Mouse (Mus musculus): Measurements from ENCODE around the gene Smyd3. TPM values are rescaled to one million over a fixed set of nuclear protein-coding genes. Genes with fewer than 3 reads are reported as not detected.

Gene Smyd3
- polyA plus RNA-seq, 1 experiment from 2014 or later, result 24.0 TPM

DNA sequence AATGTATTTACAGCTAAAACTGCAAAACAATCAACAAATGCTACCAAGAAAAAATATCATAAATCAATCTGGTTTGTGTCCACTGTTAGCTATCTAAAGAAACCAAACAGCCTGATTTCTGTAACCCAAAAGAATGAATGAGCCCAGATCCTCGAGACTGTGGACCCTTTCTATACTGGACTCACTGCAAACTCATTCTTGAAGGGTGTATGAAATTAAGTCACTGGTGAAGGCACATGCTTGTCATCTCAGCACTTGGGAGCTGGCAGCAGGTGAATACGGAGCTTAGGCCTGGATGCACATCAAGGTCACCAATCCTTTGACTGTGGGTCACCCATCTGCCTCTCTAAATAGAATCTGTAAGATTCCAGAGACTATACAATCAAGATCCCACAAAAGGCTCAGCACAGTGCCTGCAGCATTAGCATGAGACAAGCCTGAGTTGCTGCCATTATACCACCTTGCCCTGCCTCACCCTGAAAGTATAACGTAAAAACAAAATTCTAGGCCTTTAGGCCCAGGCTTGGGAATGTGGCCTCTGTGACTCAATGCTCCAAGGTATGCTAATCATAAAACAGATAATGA is 149.3 kb downstream of the Smyd3 start:
- no peak for ATAC-seq (ENCODE audit: insufficient number of reproducible peaks, insufficient read depth, low FRiP score, low read depth)
- Histone ChIP-seq H3K9me3 (ENCODE audit: control insufficient read depth, low read depth, low read length) (0 out of 2 replicates have a peak, but pooled peaks cover 3% of the 10 kb centered on the region), H3K9ac (replicated peaks; ENCODE audit: low read depth, low read length) (no peak overlapping the region), H3K36me3 (ENCODE audit: control insufficient read depth, insufficient read depth, low read length) (no peaks in the 10 kb centered on the region), H3K27me3 (ENCODE audit: control insufficient read depth, insufficient read depth, low read length) (no peaks in the 10 kb centered on the region), H3K4me1 (ENCODE audit: control insufficient read depth, insufficient read depth, low read length) (no peaks in the 10 kb centered on the region), H3K4me2 (replicated peaks; ENCODE audit: low read depth, low read length) (no peak overlapping the region), H3K4me3 (ENCODE audit: low read depth, low read length) (no peak overlapping the region), H3K27ac (ENCODE audit: low read length) (no peak overlapping the region)
- WGBS, result 87% methylated on average over 3 of the region's 3 CpGs

DNA sequence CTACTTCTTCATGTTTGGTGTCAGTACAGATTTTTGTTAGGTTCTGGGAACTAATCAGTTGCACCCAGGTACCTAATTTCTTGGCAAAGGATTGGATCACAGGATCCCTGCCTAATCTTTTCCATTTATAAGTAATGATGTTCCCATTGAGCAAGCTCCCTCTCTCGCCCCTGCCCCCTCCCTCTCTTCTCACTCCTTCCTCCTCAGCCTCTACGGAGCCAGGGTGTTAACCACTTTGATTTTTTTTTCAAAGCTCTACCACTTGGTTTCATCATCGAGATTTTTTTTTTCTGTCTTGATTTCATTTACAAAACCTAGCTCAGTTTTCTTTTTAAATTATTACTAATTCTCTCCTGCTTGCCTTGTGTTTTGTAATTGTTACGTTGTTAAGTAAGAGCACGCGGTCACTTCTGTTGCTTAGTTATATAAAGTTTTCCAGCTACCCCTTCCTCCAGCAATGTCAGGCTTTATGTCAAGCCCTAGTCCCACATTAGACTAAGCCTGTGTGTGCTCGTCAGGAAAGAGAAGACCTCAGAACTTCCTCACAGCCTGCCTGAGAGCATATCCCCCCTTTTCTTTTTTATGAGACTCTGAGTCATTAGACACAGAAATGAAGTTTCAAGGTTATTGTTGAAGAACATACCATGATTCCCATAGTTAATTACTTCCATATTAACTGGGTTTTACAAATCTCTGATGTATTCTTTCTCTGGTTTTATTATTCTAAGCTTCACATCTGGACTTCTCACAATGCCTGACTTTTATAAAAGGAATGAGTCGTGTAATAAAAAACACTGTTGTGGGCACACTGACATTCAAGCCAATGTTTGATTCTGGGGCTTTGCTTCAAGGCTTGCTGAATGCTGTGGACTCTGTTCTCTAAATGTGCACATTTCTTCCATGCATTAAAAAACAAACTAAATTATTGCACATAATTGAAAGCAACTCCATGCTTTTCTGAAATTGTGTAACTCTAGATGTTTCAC is 156.1 kb downstream of the Smyd3 start:
- Histone ChIP-seq H3K4me1 (ENCODE audit: control insufficient read depth, insufficient read depth, low read length) (no peaks in the 10 kb centered on the region), H3K4me3 (ENCODE audit: low read depth, low read length) (no peak overlapping the region), H3K9me3 (ENCODE audit: control insufficient read depth, low read depth, low read length) (no peaks in the 10 kb centered on the region), H3K36me3 (ENCODE audit: control insufficient read depth, insufficient read depth, low read length) (no peaks in the 10 kb centered on the region), H3K27me3 (ENCODE audit: control insufficient read depth, insufficient read depth, low read length) (no peaks in the 10 kb centered on the region), H3K9ac (replicated peaks; ENCODE audit: low read depth, low read length) (no peak overlapping the region), H3K4me2 (replicated peaks; ENCODE audit: low read depth, low read length) (no peak overlapping the region), H3K27ac (ENCODE audit: low read length) (no peak overlapping the region)
- no peak for ATAC-seq (ENCODE audit: insufficient number of reproducible peaks, insufficient read depth, low FRiP score, low read depth)
- 68% methylated on average over 8 of the region's 8 CpGs for WGBS

DNA sequence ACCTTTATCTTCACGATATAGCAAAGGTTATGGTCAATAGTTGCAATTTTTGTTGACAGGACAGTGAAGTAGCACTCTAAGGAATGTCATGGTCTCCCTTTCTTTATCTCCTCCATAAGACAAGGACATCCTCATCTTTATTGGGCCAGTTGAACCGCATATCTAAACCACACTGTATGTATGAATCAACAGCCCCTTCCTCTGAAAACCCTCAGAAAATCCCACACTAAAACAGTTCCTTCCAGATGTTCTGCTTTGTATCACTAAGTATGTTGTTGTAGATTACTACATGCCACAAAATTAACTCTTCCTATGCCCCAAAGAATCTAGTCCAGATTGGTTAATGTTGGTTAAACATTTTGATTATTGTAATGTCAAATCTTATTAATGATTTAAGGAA is 160.7 kb downstream of the Smyd3 start:
- H3K4me2 ChIP-seq (replicated peaks; ENCODE audit: low read depth, low read length), result no peak overlapping the region
- whole genome bisulfite sequencing, result 81% methylated on average over 2 of the region's 2 CpGs
- no peak overlapping the region for H3K27ac ChIP-seq (ENCODE audit: low read length)
- ATAC-seq (ENCODE audit: insufficient number of reproducible peaks, insufficient read depth, low FRiP score, low read depth), result no peak
- no peaks in the 10 kb centered on the region for H3K9me3 ChIP-seq (ENCODE audit: control insufficient read depth, low read depth, low read length)
- no peaks in the 10 kb centered on the region for H3K27me3 ChIP-seq (ENCODE audit: control insufficient read depth, insufficient read depth, low read length)
- H3K4me3 ChIP-seq (ENCODE audit: low read depth, low read length), result no peak overlapping the region
- 0 out of 2 replicates have a peak, but pooled peaks cover 2% of the 10 kb centered on the region for H3K4me1 ChIP-seq (ENCODE audit: control insufficient read depth, insufficient read depth, low read length)
- no peaks in the 10 kb centered on the region for H3K36me3 ChIP-seq (ENCODE audit: control insufficient read depth, insufficient read depth, low read length)
- no peak overlapping the region for H3K9ac ChIP-seq (replicated peaks; ENCODE audit: low read depth, low read length)

DNA sequence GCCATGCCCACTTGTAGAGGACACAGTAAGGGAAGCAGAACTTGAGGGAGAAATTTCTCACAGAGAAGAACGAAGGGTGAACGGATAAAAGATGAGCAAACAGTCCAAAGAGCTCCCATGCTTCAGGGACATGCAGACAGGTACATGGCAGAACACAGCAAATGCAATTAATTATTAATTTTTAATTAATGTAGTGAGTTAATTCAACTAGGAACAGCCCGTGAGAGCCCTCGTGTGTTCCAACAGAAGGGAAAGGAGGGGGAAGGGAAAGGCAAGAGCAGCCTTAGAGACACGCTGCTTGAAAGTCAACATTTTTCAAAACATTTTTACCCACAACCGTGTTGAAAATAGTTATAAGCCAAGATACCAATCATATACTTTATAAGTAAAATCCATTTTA is 163.6 kb downstream of the Smyd3 start:
- no peak overlapping the region for H3K4me2 ChIP-seq (replicated peaks; ENCODE audit: low read depth, low read length)
- ATAC-seq (ENCODE audit: insufficient number of reproducible peaks, insufficient read depth, low FRiP score, low read depth), result no peak
- H3K4me3 ChIP-seq (ENCODE audit: low read depth, low read length), result no peak overlapping the region
- H3K36me3 ChIP-seq (ENCODE audit: control insufficient read depth, insufficient read depth, low read length), result no peaks in the 10 kb centered on the region
- H3K9ac ChIP-seq (replicated peaks; ENCODE audit: low read depth, low read length), result no peak overlapping the region
- no peaks in the 10 kb centered on the region for H3K9me3 ChIP-seq (ENCODE audit: control insufficient read depth, low read depth, low read length)
- 0 out of 2 replicates have a peak, but pooled peaks cover 3% of the 10 kb centered on the region for H3K4me1 ChIP-seq (ENCODE audit: control insufficient read depth, insufficient read depth, low read length)
- H3K27ac ChIP-seq (ENCODE audit: low read length), result no peak overlapping the region
- H3K27me3 ChIP-seq (ENCODE audit: control insufficient read depth, insufficient read depth, low read length), result no peaks in the 10 kb centered on the region
- 87% methylated on average over 6 of the region's 6 CpGs for WGBS

- no peak overlapping the region for H3K27ac ChIP-seq (ENCODE audit: low read length)
- no peaks in the 10 kb centered on the region for H3K9me3 ChIP-seq (ENCODE audit: control insufficient read depth, low read depth, low read length)
- H3K27me3 ChIP-seq (ENCODE audit: control insufficient read depth, insufficient read depth, low read length), result no peaks in the 10 kb centered on the region
- no peaks in the 10 kb centered on the region for H3K36me3 ChIP-seq (ENCODE audit: control insufficient read depth, insufficient read depth, low read length)
- H3K4me2 ChIP-seq (replicated peaks; ENCODE audit: low read depth, low read length), result no peak overlapping the region
- H3K4me1 ChIP-seq (ENCODE audit: control insufficient read depth, insufficient read depth, low read length), result no peaks in the 10 kb centered on the region
- H3K9ac ChIP-seq (replicated peaks; ENCODE audit: low read depth, low read length), result no peak overlapping the region
- 45% methylated on average over 2 of the region's 2 CpGs for WGBS
- ATAC-seq (ENCODE audit: insufficient number of reproducible peaks, insufficient read depth, low FRiP score, low read depth), result no peak
- no peak overlapping the region for H3K4me3 ChIP-seq (ENCODE audit: low read depth, low read length)
Measured at GRCm38 (mm10) chr1:179345318-179345925, 172.4 kb downstream of the Smyd3 start.

DNA sequence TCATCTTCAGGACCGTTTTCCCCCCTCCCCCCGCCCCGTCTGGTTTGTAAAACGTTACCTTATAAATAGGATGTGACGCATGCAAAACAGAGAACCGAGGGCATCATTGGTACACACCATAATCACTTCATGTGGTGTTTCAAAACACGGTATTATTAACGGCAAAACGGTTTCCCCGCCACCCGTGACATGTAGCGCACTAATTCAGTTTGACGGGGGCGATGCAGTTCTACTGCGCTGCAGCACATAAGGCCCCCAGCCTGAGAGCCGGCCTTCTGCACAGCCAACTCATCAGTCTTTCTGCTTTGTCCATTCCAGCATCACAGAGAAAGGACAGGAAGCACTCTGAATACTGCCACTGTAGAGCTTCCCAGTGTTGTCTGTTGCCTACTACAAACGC is 174.4 kb downstream of the Smyd3 start:
- 93% methylated on average over 17 of the region's 17 CpGs for WGBS
- Histone ChIP-seq H3K27ac (ENCODE audit: low read length) (no peak overlapping the region), H3K4me2 (replicated peaks; ENCODE audit: low read depth, low read length) (no peak overlapping the region), H3K4me3 (ENCODE audit: low read depth, low read length) (no peak overlapping the region), H3K36me3 (ENCODE audit: control insufficient read depth, insufficient read depth, low read length) (no peaks in the 10 kb centered on the region), H3K9ac (replicated peaks; ENCODE audit: low read depth, low read length) (no peak overlapping the region), H3K27me3 (ENCODE audit: control insufficient read depth, insufficient read depth, low read length) (no peaks in the 10 kb centered on the region), H3K9me3 (ENCODE audit: control insufficient read depth, low read depth, low read length) (no peaks in the 10 kb centered on the region), H3K4me1 (ENCODE audit: control insufficient read depth, insufficient read depth, low read length) (no peaks in the 10 kb centered on the region)
- no peak for ATAC-seq (ENCODE audit: insufficient number of reproducible peaks, insufficient read depth, low FRiP score, low read depth)

- WGBS, result 77% methylated on average over 1 of the region's 1 CpGs
- ATAC-seq (ENCODE audit: insufficient number of reproducible peaks, insufficient read depth, low FRiP score, low read depth), result no peak
Measured at GRCm38 (mm10) chr1:179341589-179341988, 176.3 kb downstream of the Smyd3 start.

DNA sequence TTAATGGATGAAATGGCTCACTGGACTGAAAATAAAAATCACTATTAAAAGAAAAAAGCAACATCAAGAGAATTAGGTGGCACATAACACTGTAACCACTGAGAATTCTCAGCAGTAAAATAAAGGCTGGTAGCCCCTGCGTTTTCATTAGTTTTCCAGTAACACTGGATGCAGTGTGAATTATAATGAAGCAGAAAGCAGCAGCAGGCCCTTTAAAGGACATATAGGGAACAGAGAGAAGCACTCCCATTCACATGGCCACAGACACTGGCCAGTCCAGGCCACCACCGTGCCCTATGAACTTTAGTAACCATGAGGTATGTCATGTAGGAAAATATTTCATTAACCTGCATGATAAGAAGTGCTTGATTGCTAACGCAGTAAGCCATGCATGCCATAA is 178.8 kb downstream of the Smyd3 start:
- no peak overlapping the region for H3K9ac ChIP-seq (replicated peaks; ENCODE audit: low read depth, low read length)
- 87% methylated on average over 3 of the region's 3 CpGs for WGBS

More at GRCm38 (mm10) chr1:179341589-179341988, 176.3 kb downstream of the Smyd3 start:
- H3K4me2 ChIP-seq (replicated peaks; ENCODE audit: low read depth, low read length), result no peak overlapping the region
- H3K4me3 ChIP-seq (ENCODE audit: low read depth, low read length), result no peak overlapping the region
- no peaks in the 10 kb centered on the region for H3K4me1 ChIP-seq (ENCODE audit: control insufficient read depth, insufficient read depth, low read length)
- no peaks in the 10 kb centered on the region for H3K27me3 ChIP-seq (ENCODE audit: control insufficient read depth, insufficient read depth, low read length)
- no peak overlapping the region for H3K9ac ChIP-seq (replicated peaks; ENCODE audit: low read depth, low read length)
- no peaks in the 10 kb centered on the region for H3K9me3 ChIP-seq (ENCODE audit: control insufficient read depth, low read depth, low read length)
- H3K36me3 ChIP-seq (ENCODE audit: control insufficient read depth, insufficient read depth, low read length), result no peaks in the 10 kb centered on the region
- H3K27ac ChIP-seq (ENCODE audit: low read length), result no peak overlapping the region

More for the DNA sequence above, 178.8 kb downstream of the Smyd3 start:
- Histone ChIP-seq H3K4me3 (ENCODE audit: low read depth, low read length) (no peak overlapping the region), H3K27ac (ENCODE audit: low read length) (no peak overlapping the region), H3K4me1 (ENCODE audit: control insufficient read depth, insufficient read depth, low read length) (no peaks in the 10 kb centered on the region), H3K9me3 (ENCODE audit: control insufficient read depth, low read depth, low read length) (no peaks in the 10 kb centered on the region), H3K36me3 (ENCODE audit: control insufficient read depth, insufficient read depth, low read length) (no peaks in the 10 kb centered on the region), H3K4me2 (replicated peaks; ENCODE audit: low read depth, low read length) (no peak overlapping the region), H3K27me3 (ENCODE audit: control insufficient read depth, insufficient read depth, low read length) (no peaks in the 10 kb centered on the region)
- no peak for ATAC-seq (ENCODE audit: insufficient number of reproducible peaks, insufficient read depth, low FRiP score, low read depth)

Measured in stomach, embryonic 14.5 days (tissue).